8 mouse cellular contexts compared by ENCODE assay signal in the genomic region with DNA sequence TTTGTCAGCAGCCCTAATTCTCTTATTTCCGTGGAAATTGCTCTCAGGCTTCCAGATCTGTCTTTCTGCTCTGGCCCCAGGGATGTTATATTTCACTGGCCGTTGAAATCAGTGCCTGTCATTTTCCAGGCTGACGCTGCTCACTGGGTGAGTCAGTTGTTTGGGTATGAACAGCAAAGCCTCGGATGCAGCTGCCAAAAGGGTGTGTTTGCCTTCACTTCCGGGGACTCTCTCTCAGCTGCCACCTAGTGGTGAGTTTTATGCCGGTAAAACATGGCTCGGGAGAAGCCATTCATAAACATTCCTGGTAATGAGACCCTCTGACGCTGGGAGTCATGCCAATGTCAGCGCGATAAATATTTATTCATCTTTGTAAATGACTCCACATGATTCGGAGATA.
DNase-seq lines count a peak whose midpoint lies in the region; ATAC-seq lines count a peak whose summit lies in the region.

No protein-coding gene starts in this region.

- peak; percentile 90 to 96 for DNase-seq in adrenal gland, adult (ENCODE audit: inconsistent age in 2 of 2, low spot score in 1 of 2)
- peak; percentile 85 for DNase-seq in embryo, embryonic 10 days (ENCODE audit: low spot score)
- DNase-seq in gastrocnemius, postnatal 25 days: peak; percentile 82
- DNase-seq in left cerebral cortex, adult 9 months (ENCODE audit: low spot score in 2 of 2): peak; percentile 54 to 92
- DNase-seq in right cerebral cortex, postnatal 10 days (ENCODE audit: low spot score in 2 of 2): peak; percentile 91 to 93
- peak; percentile 83 to 85 for DNase-seq in urinary bladder, postnatal 4 days (ENCODE audit: low spot score in 2 of 2)

- ATAC-seq in inflammation-experienced regulatory T-cells, adult 6 months: peak; percentile 91
- ATAC-seq in megakaryocyte progenitor cell, adult 5-6 weeks (replicated peaks; ENCODE audit: poor library complexity): peak; percentile 96

Comparison
In these comparisons a context has a peak if more than half of its experiments do, and no peak if none do; other contexts are left out.
1. Peak in every context shown above with its lines: DNase-seq and ATAC-seq.